Mouse (Mus musculus): ENCODE data around the gene Pkp2. TPM values are rescaled to one million over a fixed set of nuclear protein-coding genes. Genes with fewer than 3 reads are reported as not detected.

Pkp2 gene
- total and polyA plus RNA-seq, 3 experiments = 13.3 to 19.0 (median 14.1) TPM

GRCm38 (mm10) chr16:16302369-16303137 is 89.4 kb downstream of the Pkp2 start, which contains the start of gene Yars2:
Gene Yars2 (plus strand): TSS chr16:16302965.
- TF ChIP-seq MAX (IDR thresholded peaks at IDR 0.05; ENCODE audit: low read length) (peak; percentile 95), EP300 (IDR thresholded peaks at IDR 0.05; ENCODE audit: low read length) (peak; percentile 51; the same call in 1 of the 2 replicates), USF1 (IDR thresholded peaks at IDR 0.05; ENCODE audit: low read depth, low read length) (no peak), NRF1 (IDR thresholded peaks at IDR 0.05; ENCODE audit: low read depth, low read length) (peak; percentile 96), MAZ (IDR thresholded peaks at IDR 0.05; ENCODE audit: low read depth, low read length) (no peak), SIN3A (IDR thresholded peaks at IDR 0.05; ENCODE audit: low read length) (peak; percentile 88; the same call in 1 of the 2 replicates), CTCF (conservative IDR thresholded peaks at IDR 0.05 in 1 of 2, IDR thresholded peaks at IDR 0.05 in 1 of 2; ENCODE audit: low read depth in 2 of 2, low read length in 2 of 2) (peak in 1 of 2 experiments; percentile 91; a peak in 2 of 4 replicates), ZNF384 (IDR thresholded peaks at IDR 0.05; ENCODE audit: low read depth, low read length) (no peak), TCF12 (IDR thresholded peaks at IDR 0.05; ENCODE audit: low read depth, low read length) (peak; percentile 93), UBTF (IDR thresholded peaks at IDR 0.05; ENCODE audit: low read depth, low read length) (no peak), ELF1 (IDR thresholded peaks at IDR 0.05; ENCODE audit: low read depth, low read length) (peak; percentile 68), GABPA (IDR thresholded peaks at IDR 0.05; ENCODE audit: insufficient replicate concordance, low read depth, low read length) (no peak), USF2 (conservative IDR thresholded peaks at IDR 0.05; ENCODE audit: low read depth, low read length) (no peak), ZMIZ1 (IDR thresholded peaks at IDR 0.05; ENCODE audit: low read depth, low read length) (peak; percentile 97), RAD21 (IDR thresholded peaks at IDR 0.05; ENCODE audit: low read depth, low read length) (peak; percentile 87), E2F4 (IDR thresholded peaks at IDR 0.05; ENCODE audit: insufficient replicate concordance, low read depth, low read length) (0 out of 2 replicates have a peak, but pooled peaks have one; percentile 34), MYC (IDR thresholded peaks at IDR 0.05; ENCODE audit: low read depth, low read length) (peak; percentile 95), SMC3 (IDR thresholded peaks at IDR 0.05; ENCODE audit: low read depth, low read length) (peak; percentile 88), HCFC1 (IDR thresholded peaks at IDR 0.05; ENCODE audit: low read depth, low read length) (peak; percentile 90), JUN (IDR thresholded peaks at IDR 0.05; ENCODE audit: insufficient read depth, low read depth, low read length) (peak; percentile 52), MXI1 (IDR thresholded peaks at IDR 0.05; ENCODE audit: low read depth, low read length) (peak; percentile 94), MEF2A (IDR thresholded peaks at IDR 0.05; ENCODE audit: borderline replicate concordance, low read depth, low read length) (peak; percentile 80; the same call in 1 of the 2 replicates), KAT2A (IDR thresholded peaks at IDR 0.05; ENCODE audit: insufficient replicate concordance, low read length) (peak; percentile 87; the same call in 1 of the 2 replicates), ZC3H11A (IDR thresholded peaks at IDR 0.05; ENCODE audit: low read depth, low read length) (peak; percentile 30; the same call in 1 of the 2 replicates), NELFE (IDR thresholded peaks at IDR 0.05; ENCODE audit: low read depth, low read length) (peak; percentile 99), ZKSCAN1 (IDR thresholded peaks at IDR 0.05; ENCODE audit: borderline replicate concordance, low read depth, low read length) (no peak), PAX5 (IDR thresholded peaks at IDR 0.05; ENCODE audit: low read length) (no peak), IRF4 (IDR thresholded peaks at IDR 0.05; ENCODE audit: low read depth, low read length) (peak; percentile 80), CHD1 (IDR thresholded peaks at IDR 0.05; ENCODE audit: low read depth, low read length) (no peak), RCOR1 (conservative IDR thresholded peaks at IDR 0.05; ENCODE audit: low read depth, low read length) (0 out of 2 replicates have a peak, but pooled peaks have one; percentile 10), POLR2A (IDR thresholded peaks at IDR 0.05; ENCODE audit: low read depth, low read length) (peak; percentile 99), JUND (conservative IDR thresholded peaks at IDR 0.05; ENCODE audit: low read depth, low read length) (peak; percentile 76), POLR2AphosphoS2 (IDR thresholded peaks at IDR 0.05; ENCODE audit: low read depth, low read length) (peak; percentile 91), ETS1 (conservative IDR thresholded peaks at IDR 0.05; ENCODE audit: low read depth, low read length) (peak; percentile 44), CHD2 (IDR thresholded peaks at IDR 0.05; ENCODE audit: low read length) (no peak), BHLHE40 (IDR thresholded peaks at IDR 0.05; ENCODE audit: low read depth, low read length) (peak; percentile 61), TBP (conservative IDR thresholded peaks at IDR 0.05; ENCODE audit: low read depth, low read length) (peak; percentile 92), MAFK (IDR thresholded peaks at IDR 0.05; ENCODE audit: insufficient replicate concordance, low read length) (no peak)
- Histone ChIP-seq H3K9ac (ENCODE audit: insufficient read depth, low read depth) (peak within 1 kb of the TSS; percentile 89), H3K4me2 (ENCODE audit: insufficient read depth, low read depth, poor library complexity, severe bottlenecking) (peak within 1 kb of the TSS; percentile 100), H3K27ac (ENCODE audit: insufficient read depth, low read depth) (peak within 1 kb of the TSS; percentile 72), H3K27me3 (replicated peaks) (no peaks in the 10 kb centered on the region), H3K9me3 (replicated peaks; ENCODE audit: low read length) (no peaks in the 10 kb centered on the region), H3K36me3 (replicated peaks in 1 of 2; ENCODE audit: control insufficient read depth in 1 of 2, insufficient read depth in 1 of 2, low read length in 1 of 2) (peaks cover 13 to 19% of the 10 kb centered on the region in 2 experiments), H3K4me3 (replicated peaks in 1 of 3; ENCODE audit: low read depth in 2 of 3, low read length in 2 of 3, poor library complexity in 1 of 3) (peak within 1 kb of the TSS; percentile 83 to 94 (median 85)), H3K79me2 (replicated peaks; ENCODE audit: control insufficient read depth, extremely low read depth, insufficient read depth, poor library complexity, severe bottlenecking) (peaks cover 26% of the 10 kb centered on the region), H3K4me1 (ENCODE audit: control insufficient read depth in 1 of 2, insufficient read depth in 2 of 2) (peaks cover 3 to 28% of the 10 kb centered on the region in 2 experiments; a peak in 3 of 4 replicates)
- peak; percentile 94 for DNase-seq (ENCODE audit: extremely low read depth)
- in situ Hi-C loops (cut with MboI; ENCODE audit: low pct_ligation_motif_present, low pct_unique_long_range_greater_than_20kb, low sequenced_read_pairs) (loop anchor here (5.0 to 10.0 kb wide), 2 partner anchors 105 to 282 kb away; no protein-coding TSS in a partner anchor), dilution Hi-C loops (cut with MboI; ENCODE audit: extremely low pct_ligation_motif_present, extremely low pct_unique_long_range_greater_than_20kb, low sequenced_read_pairs) (no loop called here)
